Mouse (Mus musculus) kidney, adult 10 weeks (tissue): ENCODE data around the gene Vash2. TPM values are rescaled to one million over a fixed set of nuclear protein-coding genes. Genes with fewer than 3 reads are reported as not detected.

Source experiments
- polyA plus RNA-seq: library from polyadenylated mRNA; stranded (reverse); fragments of 350-450 nt; fragmentation: Illumina TruSeq; extraction: RNeasy Lipid Tissue Mini Kit (QIAGEN cat#74804); gene quantifications from one replicate; pipeline ENCODE4 v1.2.3, GENCODE M21; 2014; ENCODE audit warnings: low read depth, low replicate concordance

Vash2 gene
- 0.20 TPM for polyA plus RNA-seq

DNA sequence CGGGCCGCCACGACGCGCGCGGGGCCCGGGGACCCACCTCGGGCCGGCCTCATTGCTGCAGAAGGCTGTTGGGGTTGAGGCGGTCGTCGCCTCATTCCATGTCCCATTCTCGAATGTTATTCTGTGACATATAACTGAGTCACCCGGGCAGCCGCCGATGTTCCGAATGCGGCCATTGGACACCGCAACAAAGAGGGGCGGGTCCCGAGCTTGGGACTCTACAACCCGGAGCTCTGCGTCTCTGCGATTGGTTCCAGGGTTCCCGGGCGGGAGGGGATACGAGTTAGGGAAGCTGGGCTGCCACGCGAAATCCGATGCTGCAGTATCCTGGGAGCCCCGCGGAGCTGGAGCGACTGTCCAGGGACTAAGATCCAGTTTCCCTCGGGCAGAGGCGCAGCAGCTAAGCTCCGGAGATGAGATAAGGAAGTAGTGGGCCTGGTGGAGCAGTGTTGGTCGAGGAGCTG, at the start of gene Vash2:
Gene Vash2 (minus strand): TSS at position 197 of the 464 bp plus-strand sequence.

DNA sequence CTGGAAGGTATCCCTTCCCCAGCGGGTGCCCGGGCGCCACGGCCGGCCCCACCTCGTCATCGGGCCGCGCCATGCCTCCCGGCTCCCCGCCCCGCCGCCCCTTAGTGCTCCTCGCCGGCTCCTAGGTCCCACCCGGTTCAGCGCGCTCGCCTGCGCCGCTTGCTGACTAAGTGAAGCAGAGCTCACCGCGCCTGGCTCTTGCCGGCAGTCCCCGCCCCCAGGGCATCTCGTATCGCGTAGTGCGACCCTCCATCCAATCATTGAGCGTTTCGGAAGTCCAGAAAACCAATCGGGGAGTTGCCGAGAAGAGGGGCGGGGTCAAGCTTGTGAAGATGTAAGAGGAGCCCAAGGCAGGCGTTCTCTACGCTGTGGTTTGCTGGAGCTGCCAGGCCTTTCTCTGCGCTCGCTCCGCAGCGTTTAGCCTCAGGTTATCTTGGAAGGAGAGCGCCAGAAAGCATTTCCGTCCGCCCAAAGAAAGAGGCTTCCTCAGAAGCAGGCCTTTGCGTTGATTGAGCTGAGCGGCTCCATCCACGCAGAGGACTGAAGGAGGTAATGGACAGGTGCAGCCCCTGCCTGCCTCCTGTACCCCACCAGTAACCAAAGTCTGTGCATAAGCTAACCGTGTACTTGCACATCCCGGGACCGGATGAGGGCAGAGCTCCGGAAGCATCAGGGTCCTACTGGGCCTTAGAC, 47.1 kb upstream of the Vash2 start, which contains the start of gene Flvcr1:
Gene Flvcr1 (minus strand): TSS at position 138 of the 693 bp plus-strand sequence.

DNA sequence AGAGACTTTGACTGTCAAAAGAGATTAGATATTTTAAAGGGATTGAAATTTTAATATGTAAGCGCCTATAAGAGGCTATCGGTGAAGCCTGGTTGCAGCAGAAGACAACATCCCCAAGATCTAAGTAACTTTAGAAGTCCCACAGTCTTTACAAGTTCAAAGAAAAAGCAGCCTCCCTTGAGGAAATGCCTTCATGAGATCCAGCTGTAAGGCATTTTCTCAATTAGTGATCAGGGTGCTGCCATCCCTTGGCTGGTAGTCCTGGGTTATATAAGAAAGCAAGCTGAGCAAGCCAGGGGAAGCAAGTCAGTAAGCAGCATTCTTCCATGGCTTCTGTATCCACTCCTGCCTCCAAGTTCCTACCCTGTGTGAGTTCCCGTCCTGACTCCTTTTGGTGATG, 54.3 kb downstream of the Vash2 start, which contains the start of gene Angel2:
Gene Angel2 (plus strand): TSS at position 301 of the 400 bp plus-strand sequence.

DNA sequence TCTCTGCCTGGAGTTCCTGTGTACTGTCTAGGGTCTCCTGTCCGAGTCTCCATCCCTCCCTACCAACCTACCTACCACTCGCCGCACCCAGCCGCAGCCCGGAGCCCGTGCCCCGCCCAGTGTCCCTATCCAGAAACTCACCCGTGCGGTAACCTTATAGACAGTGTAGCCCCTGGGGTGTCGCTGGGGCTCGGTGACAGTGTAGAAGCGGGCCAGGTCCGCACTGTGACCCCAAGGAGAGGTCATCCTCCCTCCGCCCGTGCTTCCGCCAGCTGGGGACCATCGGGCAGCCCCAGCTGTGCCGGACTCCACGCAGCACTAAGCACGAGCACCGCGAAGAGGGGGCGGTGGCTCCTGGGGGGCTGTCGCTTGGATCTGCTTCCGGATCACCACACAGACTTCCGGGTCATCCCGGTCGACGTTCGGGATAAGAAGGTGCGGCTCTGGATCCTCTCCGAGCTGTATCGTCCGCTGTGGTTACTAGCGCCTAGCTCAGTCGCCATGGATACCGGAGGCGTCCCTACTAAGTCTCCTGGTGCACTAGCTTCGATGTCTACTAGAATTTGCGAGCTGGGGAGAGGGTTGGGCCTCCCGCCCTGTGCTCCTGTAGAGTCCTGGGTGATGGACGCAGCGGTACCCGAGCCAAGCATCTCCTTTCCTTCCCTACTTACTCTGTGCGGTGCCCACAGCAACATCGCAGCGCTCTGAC, 67.5 kb downstream of the Vash2 start, which contains the start of gene Rps6kc1:
Gene Rps6kc1 (minus strand): TSS at position 356 of the 709 bp plus-strand sequence.

Other genes starting within 250 kb of the Vash2 start
- gene Rps6kc1, start 67.5 kb downstream of the Vash2 start, polyA plus RNA-seq = 4.0 TPM
- gene Angel2, start 54.2 kb downstream of the Vash2 start, polyA plus RNA-seq = 53.8 TPM
- 43.9 TPM for gene Flvcr1, start 46.9 kb upstream of the Vash2 start, polyA plus RNA-seq
- not detected for gene Spata45, start 57.3 kb upstream of the Vash2 start, polyA plus RNA-seq
- gene Tatdn3, start 83.6 kb upstream of the Vash2 start, polyA plus RNA-seq = 15.2 TPM
- gene Nsl1, start 83.7 kb upstream of the Vash2 start, polyA plus RNA-seq = 0.12 TPM
- not detected for gene Batf3, start 118.6 kb upstream of the Vash2 start, polyA plus RNA-seq
- gene Fam71a, start 185.5 kb upstream of the Vash2 start, polyA plus RNA-seq = not detected
- gene Atf3, start 238.7 kb upstream of the Vash2 start, polyA plus RNA-seq = 1.1 TPM